Mouse (Mus musculus) liver, embryonic 11.5 days (tissue): ENCODE results near the gene Tasp1. TPM values are rescaled to one million over a fixed set of nuclear protein-coding genes. Genes with fewer than 3 reads are reported as not detected.

Experiments
- ATAC-seq: fragments of 200-750 bp; cut with Nextera tagmentation; replicated peaks from 2 replicates; pipeline ENCODE4 v1.8.0; 2017; ENCODE audit warnings: moderate number of reproducible peaks, mild to moderate bottlenecking, moderate TSS enrichment, moderate library complexity; ENCODE audit not compliant: low FRiP score
- DNase-seq: peaks from one replicate; pipeline ENCODE4 v3.0.0-alpha.2; 2017; ENCODE audit warnings: low spot score
- H3K27ac ChIP-seq: fragments of 300-500 bp; sonication (generic); 2 replicates; pipeline ENCODE4 v1.5.1; 2014; ENCODE audit warnings: mild to moderate bottlenecking, low read depth, low read length, control low read depth
- H3K27me3 ChIP-seq: fragments of 300-500 bp; sonication (generic); replicated peaks from 2 replicates; pipeline ENCODE4 v1.6.1; 2014; ENCODE audit warnings: low read length, mixed read lengths; ENCODE audit not compliant: control insufficient read depth, insufficient read depth
- H3K36me3 ChIP-seq: fragments of 300-500 bp; sonication (generic); 2 replicates; pipeline ENCODE4 v1.6.1; 2014; ENCODE audit warnings: mild to moderate bottlenecking, low read length, moderate library complexity, mixed read lengths; ENCODE audit not compliant: control insufficient read depth, insufficient read depth
- H3K4me1 ChIP-seq: fragments of 300-500 bp; sonication (generic); replicated peaks from 2 replicates; pipeline ENCODE4 v1.6.1; 2014; ENCODE audit warnings: low read length, mixed read lengths; ENCODE audit not compliant: control insufficient read depth, insufficient read depth
- H3K4me2 ChIP-seq: fragments of 300-500 bp; sonication (generic); 2 replicates; pipeline ENCODE4 v1.6.1; 2014; ENCODE audit warnings: mild to moderate bottlenecking, control low read depth, moderate library complexity
- H3K4me3 ChIP-seq: fragments of 300-500 bp; sonication (generic); 2 replicates; pipeline ENCODE4 v1.5.1; 2014; ENCODE audit warnings: low read depth, low read length, control low read depth
- H3K9ac ChIP-seq: fragments of 300-500 bp; sonication (generic); 2 replicates; pipeline ENCODE4 v1.6.1; 2014; ENCODE audit warnings: low read depth, low read length, control low read depth
- H3K9me3 ChIP-seq: fragments of 300-500 bp; sonication (generic); 2 replicates; pipeline ENCODE4 v1.6.1; 2016; ENCODE audit warnings: low read length, inconsistent platforms, mixed read lengths; ENCODE audit not compliant: control insufficient read depth
- WGBS: fragments of 180-500 bp; shearing (Covaris S2); extraction: QIAGEN DNeasy Blood & Tissue Kit; methylation state at CpG from one replicate; pipeline ENCODE4 v1.1.7; 2014; 5-methylcytosine and 5-hydroxymethylcytosine counted together
- polyA plus RNA-seq: library from polyadenylated mRNA; unstranded; fragments of >200 nt; fragmentation: Nextera tagmentation; extraction: Ambion mirVana; gene quantifications from 2 replicates; pipeline ENCODE4 v1.2.1, GENCODE M21; 2014

The Tasp1 gene
- polyA plus RNA-seq, 1 experiment from 2014 or later = 26.3 TPM

DNA sequence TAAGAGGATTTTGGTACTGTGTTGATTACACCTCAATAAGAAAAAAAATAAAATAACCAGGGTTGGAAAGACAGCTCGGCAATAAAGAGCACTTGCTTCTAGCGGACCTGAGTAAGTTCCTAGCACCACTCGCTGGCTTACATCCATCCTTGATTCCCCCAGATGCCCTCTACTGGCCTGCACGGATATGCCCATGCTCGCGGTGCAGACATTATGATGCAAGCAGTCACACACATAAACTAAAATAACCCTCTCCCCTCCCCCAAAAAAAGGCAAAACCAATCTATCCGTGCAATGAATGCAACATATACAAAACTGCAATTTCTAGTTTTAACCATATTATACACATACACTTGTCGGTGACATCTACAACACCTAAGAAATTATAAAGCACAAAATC lies 929 bp downstream of the Tasp1 start:
- Histone ChIP-seq H3K4me1 (peaks cover 7% of the 10 kb centered on the region), H3K36me3 (no peaks in the 10 kb centered on the region), H3K9ac (no peak overlapping the region), H3K27ac (peak overlapping the region; percentile 86; the same call in 1 of the 2 replicates), H3K9me3 (no peaks in the 10 kb centered on the region), H3K4me3 (peak overlapping the region; percentile 91), H3K4me2 (peak overlapping the region; percentile 76), H3K27me3 (no peaks in the 10 kb centered on the region)
- WGBS = 78% methylated on average over 8 of the region's 8 CpGs
- DNase-seq = no peak
- ATAC-seq = no peak

DNA sequence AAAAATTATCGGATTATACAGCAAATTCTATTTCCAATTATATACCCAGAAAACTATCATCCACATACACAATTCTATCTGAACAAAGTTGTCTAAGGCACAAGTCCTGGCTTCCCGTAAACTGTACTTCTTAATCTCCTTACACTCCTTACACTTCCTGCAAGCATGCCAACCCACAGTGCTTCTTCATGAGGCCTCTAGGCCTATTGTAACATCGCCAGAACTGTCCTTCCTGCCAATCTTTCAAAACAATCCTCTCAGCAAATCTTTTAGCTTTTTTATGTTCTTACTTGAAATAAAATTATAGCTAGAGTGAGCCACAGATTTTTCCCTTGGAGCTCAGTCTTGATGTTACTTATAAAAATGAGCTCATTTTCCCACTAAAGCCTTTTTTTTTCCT lies 5.1 kb downstream of the Tasp1 start:
- WGBS = 78% methylated on average over 3 of the region's 3 CpGs

DNA sequence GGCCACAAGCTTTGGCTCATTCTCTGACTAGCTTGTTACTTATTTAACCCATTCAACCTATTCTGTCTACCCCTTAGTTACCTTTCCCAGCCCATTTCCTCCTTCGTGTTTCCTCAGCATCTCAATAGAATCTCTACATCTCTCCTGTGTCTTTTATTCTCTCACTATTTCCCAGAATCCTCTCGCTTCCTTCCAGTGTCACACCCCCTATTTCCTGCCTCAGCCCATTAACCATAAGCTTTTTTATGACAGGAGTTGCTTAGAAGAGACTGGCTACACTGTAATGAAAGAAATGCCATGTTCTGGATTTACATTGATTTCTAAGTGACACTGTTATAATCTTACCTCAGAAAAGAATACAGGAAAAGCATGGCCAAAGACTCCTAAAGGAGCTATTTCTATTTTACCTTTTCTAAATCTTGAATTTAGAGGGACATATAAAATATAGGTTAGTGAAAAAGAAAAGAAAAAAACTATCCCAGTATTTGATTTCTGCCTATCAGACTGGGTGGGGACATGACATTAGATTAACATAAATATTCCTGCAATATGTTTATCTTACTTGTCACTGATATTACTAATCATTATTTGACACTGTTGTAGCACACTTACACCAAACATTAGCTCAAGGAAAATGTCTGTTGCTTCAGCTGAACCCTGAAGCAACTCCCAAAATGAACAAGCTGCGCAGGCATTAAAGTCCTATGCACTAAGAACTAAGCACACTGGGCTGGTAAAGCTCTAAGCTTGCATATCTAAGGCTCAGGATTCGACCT lies 6.3 kb downstream of the Tasp1 start:
- ATAC-seq = peak; percentile 57
- 84% methylated on average over 4 of the region's 4 CpGs for WGBS
- Histone ChIP-seq H3K9me3 (no peaks in the 10 kb centered on the region), H3K4me2 (no peak overlapping the region), H3K4me3 (no peak overlapping the region), H3K27me3 (no peaks in the 10 kb centered on the region), H3K27ac (no peak overlapping the region), H3K4me1 (peaks cover 5% of the 10 kb centered on the region), H3K36me3 (0 out of 2 replicates have a peak, but pooled peaks cover 2% of the 10 kb centered on the region), H3K9ac (no peak overlapping the region)
- no peak for DNase-seq

More for the DNA sequence above, 5.1 kb downstream of the Tasp1 start:
- no peaks in the 10 kb centered on the region for H3K9me3 ChIP-seq
- H3K4me1 ChIP-seq = peaks cover 5% of the 10 kb centered on the region
- H3K9ac ChIP-seq = no peak overlapping the region
- H3K36me3 ChIP-seq = no peaks in the 10 kb centered on the region
- DNase-seq (no peak), ATAC-seq (no peak)
- H3K27me3 ChIP-seq = no peaks in the 10 kb centered on the region
- no peak overlapping the region for H3K4me3 ChIP-seq
- H3K27ac ChIP-seq = no peak overlapping the region
- no peak overlapping the region for H3K4me2 ChIP-seq

DNA sequence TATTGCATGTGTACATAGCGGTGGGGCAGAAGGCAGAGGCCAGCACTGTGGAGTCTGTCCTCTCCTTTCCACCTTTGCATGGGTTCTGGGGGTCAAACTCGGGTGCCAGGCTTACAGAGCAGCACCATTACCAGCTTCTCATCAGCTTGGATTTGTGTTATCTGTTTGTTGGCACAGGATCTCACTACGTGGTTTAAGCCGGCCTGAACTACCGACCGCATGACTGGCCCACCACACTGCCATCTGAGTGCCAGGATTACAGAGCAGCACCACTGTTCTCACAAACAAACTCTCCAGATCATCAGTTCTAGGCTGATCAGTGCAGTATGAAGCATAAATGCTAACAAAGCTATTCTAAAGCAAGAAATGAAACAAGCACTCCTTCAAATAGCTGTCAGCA lies 8.5 kb downstream of the Tasp1 start:
- Histone ChIP-seq H3K36me3 (0 out of 2 replicates have a peak, but pooled peaks cover 2% of the 10 kb centered on the region), H3K27ac (no peak overlapping the region), H3K27me3 (no peaks in the 10 kb centered on the region), H3K4me1 (peaks cover 3% of the 10 kb centered on the region), H3K4me3 (no peak overlapping the region), H3K9me3 (no peaks in the 10 kb centered on the region), H3K9ac (no peak overlapping the region), H3K4me2 (no peak overlapping the region)
- 84% methylated on average over 6 of the region's 6 CpGs for WGBS
- no peak for DNase-seq
- no peak for ATAC-seq

DNA sequence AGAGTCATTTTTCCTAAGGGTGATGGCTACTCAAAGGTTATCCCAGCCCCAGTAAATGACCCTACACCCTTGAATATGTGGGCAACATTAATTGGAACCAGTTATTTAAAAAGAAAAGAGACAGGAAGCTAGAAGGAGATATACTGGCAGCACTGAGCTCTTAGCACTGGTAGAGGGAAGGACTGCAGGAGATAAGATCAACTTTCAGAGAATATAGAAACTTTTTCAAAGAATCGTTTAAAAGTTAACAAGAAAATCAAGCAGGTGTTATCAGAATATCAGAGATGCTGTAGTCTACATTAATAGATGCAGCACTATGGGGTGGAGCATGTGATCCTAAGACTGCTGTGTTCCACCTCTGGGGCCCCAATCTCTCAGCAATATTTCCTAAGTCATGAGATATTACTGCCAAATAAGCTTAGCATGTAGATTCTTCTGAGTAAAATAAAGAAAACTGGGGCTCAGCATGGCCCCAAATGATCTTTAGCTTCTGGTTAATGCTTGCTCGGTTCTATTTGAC lies 14.9 kb downstream of the Tasp1 start:
- DNase-seq (no peak), ATAC-seq (0 out of 2 replicates have a peak, but pooled peaks have one; percentile 44)
- H3K36me3 ChIP-seq = peaks cover 19% of the 10 kb centered on the region
- no peaks in the 10 kb centered on the region for H3K27me3 ChIP-seq
- H3K4me2 ChIP-seq = no peak overlapping the region
- H3K4me3 ChIP-seq = no peak overlapping the region
- no peak overlapping the region for H3K9ac ChIP-seq
- WGBS = 78% methylated on average over 2 of the region's 2 CpGs
- H3K4me1 ChIP-seq = no peaks in the 10 kb centered on the region
- H3K27ac ChIP-seq = no peak overlapping the region
- H3K9me3 ChIP-seq = no peaks in the 10 kb centered on the region

DNA sequence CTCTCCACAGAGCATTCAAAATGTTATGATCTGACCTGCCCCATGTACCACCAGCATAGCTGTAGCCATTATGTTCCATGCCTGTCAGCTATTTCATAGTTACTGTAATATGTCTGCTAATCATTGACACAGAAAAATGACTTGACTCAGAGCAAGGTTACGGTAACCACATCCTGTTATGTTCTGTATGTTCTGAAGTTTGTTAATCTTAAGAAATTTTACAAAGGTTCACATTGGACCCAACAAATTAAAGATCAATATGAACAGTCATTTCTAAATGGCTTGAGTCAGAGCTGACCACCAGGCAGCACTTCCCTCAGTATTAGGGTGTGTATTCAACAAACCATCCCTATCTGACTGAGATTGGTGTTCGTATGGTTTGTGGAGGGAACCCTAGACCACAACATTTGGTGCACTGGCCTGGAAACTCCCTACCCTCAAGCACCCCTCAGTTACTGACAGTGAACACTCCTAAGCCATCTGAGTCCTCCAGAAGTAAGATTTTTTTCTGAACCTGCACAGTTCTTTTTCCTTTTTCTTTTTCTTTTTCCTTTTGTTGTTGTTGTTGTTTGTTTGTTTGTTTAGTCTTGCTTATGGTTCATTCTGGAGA lies 24.0 kb downstream of the Tasp1 start:
- H3K27ac ChIP-seq = no peak overlapping the region
- no peak for DNase-seq
- H3K9ac ChIP-seq = no peak overlapping the region
- no peaks in the 10 kb centered on the region for H3K9me3 ChIP-seq
- WGBS = 80% methylated on average over 2 of the region's 2 CpGs
- H3K4me3 ChIP-seq = no peak overlapping the region
- H3K4me1 ChIP-seq = no peaks in the 10 kb centered on the region
- no peak overlapping the region for H3K4me2 ChIP-seq
- peaks cover 2% of the 10 kb centered on the region; the same call in 1 of the 2 replicates for H3K36me3 ChIP-seq
- ATAC-seq = no peak
- H3K27me3 ChIP-seq = no peaks in the 10 kb centered on the region

DNA sequence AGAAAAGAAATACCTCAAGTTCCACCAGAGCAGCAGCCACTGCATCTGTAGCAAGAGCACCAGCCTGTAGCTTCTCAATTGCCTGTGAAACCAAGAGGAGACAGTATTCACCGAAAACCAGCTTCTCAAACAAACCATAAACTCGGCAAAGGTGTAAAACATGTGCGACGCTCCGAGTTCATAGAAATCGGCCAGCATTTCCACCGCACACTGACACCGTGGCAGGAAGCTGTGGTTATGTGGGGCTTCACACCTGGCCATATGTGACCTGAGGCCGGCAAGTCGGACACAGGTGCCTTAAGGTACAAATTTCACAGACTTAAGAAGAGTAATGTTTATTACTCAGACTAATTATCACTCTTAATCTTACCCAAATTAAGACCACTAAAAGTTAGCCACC lies 24.5 kb downstream of the Tasp1 start:
- ATAC-seq = no peak
- Histone ChIP-seq H3K27ac (no peak overlapping the region), H3K9ac (no peak overlapping the region), H3K4me2 (no peak overlapping the region), H3K4me3 (no peak overlapping the region), H3K9me3 (no peaks in the 10 kb centered on the region), H3K36me3 (0 out of 2 replicates have a peak, but pooled peaks cover 2% of the 10 kb centered on the region), H3K4me1 (no peaks in the 10 kb centered on the region), H3K27me3 (no peaks in the 10 kb centered on the region)
- 94% methylated on average over 10 of the region's 10 CpGs for WGBS
- no peak for DNase-seq

DNA sequence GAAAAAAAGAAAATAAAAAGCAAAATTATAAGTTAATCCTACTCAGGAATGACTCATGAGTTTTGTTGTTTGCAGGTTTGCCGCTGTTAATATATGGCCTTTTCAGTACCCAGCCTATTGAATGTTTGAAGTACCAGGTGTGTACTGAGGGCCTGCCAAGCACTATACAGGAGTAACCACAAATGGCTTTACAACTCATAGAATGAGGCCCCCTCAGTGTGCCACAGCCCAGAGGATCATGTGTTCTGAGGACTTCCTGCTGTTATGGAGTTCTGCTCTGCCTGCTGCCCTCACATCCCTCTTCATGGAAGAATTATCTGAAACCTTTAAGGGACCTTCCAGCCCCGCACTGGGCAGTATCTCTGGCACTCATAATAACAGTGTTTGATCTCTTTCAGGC lies 29.1 kb downstream of the Tasp1 start:
- Histone ChIP-seq H3K9me3 (no peaks in the 10 kb centered on the region), H3K4me2 (no peak overlapping the region), H3K27ac (no peak overlapping the region), H3K4me3 (no peak overlapping the region), H3K27me3 (no peaks in the 10 kb centered on the region), H3K36me3 (0 out of 2 replicates have a peak, but pooled peaks cover 2% of the 10 kb centered on the region), H3K9ac (no peak overlapping the region), H3K4me1 (no peaks in the 10 kb centered on the region)
- ATAC-seq (no peak), DNase-seq (no peak)
- WGBS = 92% methylated on average over 2 of the region's 2 CpGs
